Mouse (Mus musculus) spleen, embryonic (tissue): ENCODE measurements around the gene Tmem189.

Experiments used
- CTCF ChIA-PET: fragments of 350-600 bp; sonication (Branson Sonifier 250); formaldehyde crosslinking; loops from one replicate; lab custom pipeline; 2022; lab: Charles Lee

Tmem189 gene

DNA sequence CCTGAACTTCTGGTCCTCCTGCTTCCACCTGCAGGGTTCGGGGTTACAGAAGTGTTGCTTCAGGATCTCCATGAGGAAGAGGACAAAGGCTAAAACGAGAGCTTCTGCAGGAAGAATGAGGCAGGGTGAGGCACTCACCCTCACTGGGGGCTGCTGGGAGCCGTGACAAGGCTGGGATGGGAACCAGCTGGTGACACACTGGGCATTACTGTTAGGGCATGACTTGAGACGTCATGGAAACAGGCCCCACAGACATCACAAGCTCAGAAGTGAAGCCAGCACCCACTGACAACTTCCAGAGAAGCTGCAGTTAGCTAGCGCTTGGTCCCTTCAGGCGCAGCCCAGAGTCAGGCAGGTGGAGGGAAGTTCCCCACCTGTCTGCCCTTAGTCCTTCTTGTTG lies 89.7 kb downstream of the Tmem189 start:
- CTCF ChIA-PET = interaction anchor here (0.7 kb wide), 2 partner anchors 17 to 68 kb away, joined by 3 to 5 read pairs; no protein-coding TSS in a partner anchor

DNA sequence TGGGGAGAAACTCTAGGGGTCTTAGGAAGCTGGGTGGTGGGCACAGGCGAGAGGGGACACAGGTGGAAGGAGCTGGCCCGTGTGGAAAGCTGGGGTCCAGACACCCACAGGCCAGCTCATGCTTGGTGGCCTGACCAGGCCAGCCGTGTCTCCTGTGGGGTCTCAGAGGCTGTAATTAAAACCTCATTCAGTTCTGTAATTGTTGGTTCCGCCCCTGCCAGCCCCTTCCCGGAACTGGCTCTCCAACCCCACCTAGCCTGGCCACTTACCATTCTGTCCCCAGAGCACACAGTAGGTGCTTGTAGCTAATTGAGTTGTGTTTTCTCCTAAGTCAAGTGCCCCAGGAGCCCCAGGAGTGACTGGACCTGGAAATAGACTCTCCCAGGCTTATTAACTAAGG lies 90.4 kb downstream of the Tmem189 start:
- CTCF ChIA-PET = no interaction called here

- CTCF ChIA-PET = no interaction called here
These were observed 92.0 kb downstream of the Tmem189 start for GRCm38 (mm10) chr2:167597492-167598186.

DNA sequence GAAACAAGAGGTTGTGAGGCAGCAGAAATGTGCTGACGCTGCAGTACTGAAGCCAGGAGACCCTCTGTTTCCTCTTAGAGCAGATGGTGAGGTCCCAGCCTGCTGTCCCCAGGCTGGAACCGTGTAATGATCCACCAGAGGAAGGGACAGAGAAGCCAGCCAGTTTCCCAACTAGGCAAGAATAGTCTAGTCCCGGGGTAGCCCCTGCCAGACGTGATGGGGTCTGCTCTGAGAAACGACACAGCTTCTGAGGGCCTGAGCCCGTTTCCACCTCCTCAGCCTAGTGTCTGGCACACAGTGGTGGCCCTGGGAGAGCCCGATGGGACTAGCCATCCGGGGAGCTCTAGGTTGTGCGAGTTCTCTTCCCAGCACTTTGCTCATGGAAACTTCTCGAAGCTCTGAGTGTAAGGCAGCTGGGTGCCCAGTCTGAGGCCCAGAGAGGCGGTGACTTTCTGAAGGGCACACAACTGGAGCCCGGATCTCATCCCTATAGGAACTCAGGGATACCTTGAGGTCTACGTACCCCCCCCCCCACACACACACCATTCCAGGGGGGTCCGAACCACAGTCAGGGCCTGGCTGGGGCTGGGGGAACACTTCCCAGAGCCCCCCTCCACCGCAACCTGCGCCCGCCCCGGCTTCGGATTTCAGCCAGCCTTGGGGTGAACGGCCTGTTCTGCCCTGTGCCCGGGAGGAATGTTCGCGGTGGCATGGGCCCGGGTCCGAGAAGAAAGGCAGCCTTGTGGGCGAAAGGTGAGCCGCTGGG lies 92.7 kb downstream of the Tmem189 start:
- CTCF ChIA-PET = no interaction called here

GRCm38 (mm10) chr2:167596262-167596661 lies 93.4 kb downstream of the Tmem189 start:
- CTCF ChIA-PET = no interaction called here

DNA sequence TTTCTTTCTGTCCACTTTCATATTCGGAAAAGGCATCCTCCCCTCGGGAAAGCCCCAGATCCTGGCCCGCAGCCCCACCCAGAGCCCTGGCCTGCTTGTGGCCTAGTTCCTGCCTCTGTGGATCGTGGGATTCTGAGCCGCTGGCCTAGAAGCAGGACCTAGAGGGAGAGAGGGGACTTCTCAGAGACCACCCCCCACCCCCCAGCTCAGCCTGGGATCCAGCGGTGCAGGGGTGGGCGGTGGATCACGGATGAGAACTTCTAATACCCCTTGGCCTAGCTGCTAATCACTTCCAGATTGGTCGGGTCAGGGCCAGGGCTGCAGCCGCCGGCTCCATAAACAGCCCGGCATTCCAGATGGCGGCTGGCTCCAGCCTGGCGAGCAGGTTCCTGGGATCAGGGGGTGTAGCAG lies 93.9 kb downstream of the Tmem189 start:
- CTCF ChIA-PET = interaction anchor here (0.5 to 0.7 kb wide), 2 partner anchors 21 to 84 kb away, joined by 3 to 7 read pairs; no protein-coding TSS in a partner anchor

DNA sequence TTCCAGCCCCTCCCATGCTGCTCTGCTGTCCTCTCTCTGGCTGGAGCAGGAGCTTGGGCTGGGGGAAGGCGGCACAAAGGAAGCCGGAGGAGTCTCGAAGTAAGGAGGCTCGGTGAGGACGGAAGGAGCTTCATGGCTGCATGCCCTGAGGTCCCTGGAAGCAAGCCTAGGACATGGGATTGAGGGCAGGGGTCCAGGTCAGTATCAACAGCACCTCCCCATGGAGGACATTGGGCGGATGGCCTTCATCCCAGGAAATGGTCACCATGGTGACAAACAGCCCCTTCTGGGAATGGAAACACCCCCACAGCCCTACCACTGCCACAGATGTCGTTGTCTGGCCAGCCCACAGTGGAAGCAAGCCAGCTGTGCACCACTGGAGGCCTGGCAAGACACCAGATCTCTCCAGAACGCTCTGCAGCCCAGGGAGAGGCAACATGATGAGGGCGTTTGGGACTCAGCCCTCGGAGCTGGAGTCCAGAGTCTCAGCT lies 95.1 kb downstream of the Tmem189 start:
- CTCF ChIA-PET = no interaction called here

DNA sequence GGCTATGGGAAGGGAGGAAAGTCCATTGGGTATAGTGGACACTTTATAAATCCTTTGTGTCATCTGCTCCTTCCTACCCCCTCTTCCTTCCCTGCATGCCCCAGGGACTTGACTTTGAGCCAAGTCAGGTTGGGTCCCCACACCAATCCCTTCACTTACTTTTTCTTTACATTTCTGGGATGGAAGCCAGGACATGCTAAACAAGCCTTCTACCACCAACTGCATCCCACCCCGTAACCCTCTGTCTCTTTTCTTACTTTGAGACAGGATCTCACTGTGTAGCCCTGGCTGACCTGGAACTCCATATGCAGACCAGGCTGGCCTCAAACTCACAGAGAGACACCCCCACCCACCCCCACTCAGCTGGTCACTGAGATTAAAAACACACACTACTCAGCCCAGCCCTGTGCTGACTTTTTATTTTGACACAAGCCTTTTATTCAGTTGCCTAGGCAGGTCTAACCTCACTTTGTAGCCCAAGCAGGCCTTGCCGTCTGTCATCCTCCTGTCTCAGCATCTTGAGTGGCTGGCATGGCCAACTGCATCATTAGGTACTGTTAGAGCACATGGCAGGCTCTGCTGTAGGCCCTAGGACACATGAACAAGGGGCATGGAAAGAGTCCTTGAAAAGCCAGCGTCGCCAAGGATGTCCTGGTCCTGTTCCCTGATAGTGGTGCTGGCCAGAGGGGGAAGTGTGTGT lies 95.9 kb downstream of the Tmem189 start:
- CTCF ChIA-PET = no interaction called here
